In the genomic region with DNA sequence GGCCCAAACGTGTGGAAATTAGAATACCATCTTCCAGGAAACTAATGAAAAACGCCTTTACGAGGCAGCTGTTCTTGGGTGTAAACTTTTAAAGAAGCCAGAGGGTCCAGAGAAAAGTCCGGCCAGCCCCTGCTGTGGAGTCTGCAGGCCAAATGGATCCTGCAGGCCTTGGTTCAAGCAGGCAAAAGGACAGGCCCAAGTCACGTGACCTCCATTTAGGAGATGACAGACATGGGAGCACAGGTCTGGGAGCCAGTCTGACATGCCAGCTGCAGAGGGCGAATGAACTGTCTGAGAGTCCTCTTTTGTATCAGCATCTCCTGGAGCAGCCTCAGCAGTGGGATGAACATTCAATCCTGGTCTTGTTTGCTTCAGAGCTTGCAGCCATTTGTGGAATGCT, we compare ENCODE assay signal across 21 mouse cellular contexts. TPM values are rescaled to one million over a fixed set of nuclear protein-coding genes. Genes with fewer than 3 reads are reported as not detected.
DNase-seq lines count a peak whose midpoint lies in the region; ATAC-seq and TF ChIP-seq lines count a peak whose summit lies in the region.
"Had no signal": no experiment of that assay in that cellular context is flagged by ENCODE, and none has a peak within 500 bp of the region (broad histone marks: within the 10 kb centered on the region; RNA-seq: fewer than 3 reads in every experiment).

No protein-coding gene starts in this region.

- no peak for TF ChIP-seq RAD21 in MEL (IDR thresholded peaks at IDR 0.05; ENCODE audit: low read depth, low read length)

- H3K27me3 ChIP-seq in MEL (ENCODE audit: control insufficient read depth in 1 of 2, insufficient read depth in 2 of 2, low read length in 2 of 2) (peaks cover 3 to 10% of the 10 kb centered on the region in 2 experiments), myocyte (ENCODE audit: control insufficient read depth, insufficient read depth, insufficient read length) (no peaks in the 10 kb centered on the region)
- H3K27me3 ChIP-seq in limb, embryonic 12.5 days = no peaks in the 10 kb centered on the region
- no peaks in the 10 kb centered on the region for H3K27me3 ChIP-seq in forebrain, embryonic 12.5 days
- H3K27me3 ChIP-seq: embryonic facial prominence, embryonic 12.5 days; forebrain, embryonic 13.5 days; heart, embryonic 15.5 days; hindbrain, embryonic 15.5 days had no signal

- peak; percentile 89 for DNase-seq in heart, adult 11 months
- no peak for DNase-seq in heart, postnatal 25 days (ENCODE audit: low spot score)
- no peak for DNase-seq in MEL (ENCODE audit: low read depth, low spot score)
- no peak for DNase-seq in left cerebral cortex, postnatal 25 days (ENCODE audit: low spot score in 2 of 2)
- DNase-seq in thymus, postnatal 0 days (ENCODE audit: low spot score) = no peak
- DNase-seq: adrenal gland, postnatal 10 days; cerebellum, adult 11 months; cerebellum, adult 8-10 months; cerebellum, postnatal 14 days; embryo, embryonic 11 days; forebrain, postnatal 0 days; heart, postnatal 36 days had no signal

- H3K36me3 ChIP-seq in MEL (ENCODE audit: control insufficient read depth in 1 of 2, insufficient read depth in 2 of 2, low read length in 2 of 2) = no peaks in the 10 kb centered on the region
- H3K36me3 ChIP-seq in limb, embryonic 12.5 days = no peaks in the 10 kb centered on the region
- no peaks in the 10 kb centered on the region for H3K36me3 ChIP-seq in myocyte (ENCODE audit: control insufficient read depth, insufficient read depth)
- H3K36me3 ChIP-seq in forebrain, embryonic 12.5 days (replicated peaks) = no peaks in the 10 kb centered on the region
- H3K36me3 ChIP-seq: embryonic facial prominence, embryonic 12.5 days; G1E; heart, embryonic 15.5 days; hindbrain, embryonic 15.5 days had no signal

- no peak overlapping the region for H3K27ac ChIP-seq in MEL (ENCODE audit: control insufficient read depth, low read depth, low read length)
- H3K27ac ChIP-seq in limb, embryonic 12.5 days = peak overlapping the region; percentile 68
- no peak overlapping the region for H3K27ac ChIP-seq in forebrain, embryonic 12.5 days
- H3K27ac ChIP-seq: embryonic facial prominence, embryonic 12.5 days; forebrain, embryonic 13.5 days; heart, embryonic 15.5 days; hindbrain, embryonic 15.5 days had no signal

- H3ac ChIP-seq in myocyte (ENCODE audit: control insufficient read depth, insufficient read length) = no peak overlapping the region

- no peak overlapping the region for H3K9ac ChIP-seq in MEL (ENCODE audit: control insufficient read depth, low read depth, low read length, poor library complexity, severe bottlenecking)
- H3K9ac ChIP-seq in limb, embryonic 12.5 days (replicated peaks) = no peak overlapping the region
- no peak overlapping the region for H3K9ac ChIP-seq in forebrain, embryonic 12.5 days
- H3K9ac ChIP-seq: embryonic facial prominence, embryonic 12.5 days; forebrain, embryonic 13.5 days; forebrain, postnatal 0 days; heart, embryonic 15.5 days; hindbrain, embryonic 15.5 days had no signal

- no peak for ATAC-seq in limb, embryonic 12.5 days (ENCODE audit: insufficient number of reproducible peaks, insufficient read depth, low FRiP score, low TSS enrichment, low read depth)
- no peak for ATAC-seq in forebrain, embryonic 12.5 days (ENCODE audit: low FRiP score)
- ATAC-seq: forebrain, embryonic 13.5 days; forebrain, postnatal 0 days had no signal

- TF ChIP-seq POLR2A in MEL (IDR thresholded peaks at IDR 0.05; ENCODE audit: control insufficient read depth in 1 of 2, insufficient read depth in 1 of 2, low read depth in 1 of 2, low read length in 2 of 2, poor library complexity in 1 of 2) (no peak), myocyte (IDR thresholded peaks at IDR 0.05; ENCODE audit: insufficient read length, low read depth) (no peak)

- H3K4me3 ChIP-seq in MEL (ENCODE audit: control insufficient read depth in 1 of 2, insufficient read depth in 1 of 2, low read depth in 2 of 2, low read length in 2 of 2) (no peak overlapping the region), myocyte (no peak overlapping the region)
- H3K4me3 ChIP-seq in limb, embryonic 12.5 days (replicated peaks) = no peak overlapping the region
- no peak overlapping the region for H3K4me3 ChIP-seq in forebrain, embryonic 12.5 days (replicated peaks)
- H3K4me3 ChIP-seq: embryonic facial prominence, embryonic 12.5 days; forebrain, embryonic 13.5 days; heart, embryonic 15.5 days; hindbrain, embryonic 15.5 days had no signal

- no peak for TF ChIP-seq EP300 in MEL (IDR thresholded peaks at IDR 0.05; ENCODE audit: low read depth in 1 of 2, low read length in 2 of 2)

- TF ChIP-seq CTCF in MEL (IDR thresholded peaks at IDR 0.05 in 2 of 3, conservative IDR thresholded peaks at IDR 0.05 in 1 of 3; ENCODE audit: control insufficient read depth in 1 of 3, insufficient read depth in 1 of 3, low read depth in 2 of 3, low read length in 3 of 3, poor library complexity in 1 of 3, severe bottlenecking in 1 of 3) = no peak

- no peaks in the 10 kb centered on the region for H3K79me2 ChIP-seq in MEL (ENCODE audit: control insufficient read depth, insufficient read depth, low read length, poor library complexity)
- no peaks in the 10 kb centered on the region for H3K79me2 ChIP-seq in myocyte (ENCODE audit: control insufficient read depth, insufficient read depth)

- no peaks in the 10 kb centered on the region for H3K9me3 ChIP-seq in MEL (replicated peaks; ENCODE audit: insufficient read depth, low read length)
- no peaks in the 10 kb centered on the region for H3K9me3 ChIP-seq in limb, embryonic 12.5 days
- H3K9me3 ChIP-seq in forebrain, embryonic 12.5 days = no peaks in the 10 kb centered on the region
- H3K9me3 ChIP-seq: embryonic facial prominence, embryonic 12.5 days; forebrain, embryonic 13.5 days; G1E; heart, embryonic 15.5 days; hindbrain, embryonic 15.5 days had no signal

- intact Hi-C loops in heart, postnatal 25 days (cut with DNase I) = no loop called here
- intact Hi-C loops in left cerebral cortex, postnatal 25 days (cut with DNase I) = no loop called here

- H3K4me2 ChIP-seq in limb, embryonic 12.5 days = no peak overlapping the region
- peak overlapping the region; percentile 12 for H3K4me2 ChIP-seq in myocyte (ENCODE audit: low read depth)
- no peak overlapping the region for H3K4me2 ChIP-seq in forebrain, embryonic 12.5 days
- H3K4me2 ChIP-seq: embryonic facial prominence, embryonic 12.5 days; forebrain, embryonic 13.5 days; heart, embryonic 11.5 days; heart, embryonic 15.5 days; hindbrain, embryonic 15.5 days had no signal

- WGBS in limb, embryonic 12.5 days = 41% methylated on average over 6 of the region's 6 CpGs
- 83% methylated on average over 6 of the region's 6 CpGs for WGBS in forebrain, embryonic 12.5 days

- H3K4me1 ChIP-seq in MEL (ENCODE audit: control insufficient read depth in 1 of 2, insufficient read depth in 2 of 2, low read length in 2 of 2) = no peaks in the 10 kb centered on the region
- H3K4me1 ChIP-seq in limb, embryonic 12.5 days (replicated peaks) = peaks cover 26% of the 10 kb centered on the region
- H3K4me1 ChIP-seq in forebrain, embryonic 12.5 days = no peaks in the 10 kb centered on the region
- H3K4me1 ChIP-seq: embryonic facial prominence, embryonic 12.5 days; forebrain, embryonic 13.5 days; hindbrain, embryonic 15.5 days had no signal

TF ChIP-seq in MEL, 35 proteins besides CTCF, POLR2A, EP300 and RAD21:
- no peak for TF ChIP-seq MXI1 (IDR thresholded peaks at IDR 0.05; ENCODE audit: low read depth, low read length)
- TF ChIP-seq E2F4 (IDR thresholded peaks at IDR 0.05; ENCODE audit: borderline replicate concordance, low read depth, low read length) = no peak
- no peak for TF ChIP-seq JUND (IDR thresholded peaks at IDR 0.05; ENCODE audit: low read depth, low read length)
- no peak for TF ChIP-seq MAFK (IDR thresholded peaks at IDR 0.05; ENCODE audit: borderline replicate concordance, low read depth, low read length)
- TF ChIP-seq USF1 (IDR thresholded peaks at IDR 0.05; ENCODE audit: low read depth, low read length) = peak; percentile 64

TF ChIP-seq in myocyte, 11 proteins besides CTCF, POLR2A, EP300 and RAD21:
- TF ChIP-seq POLR2AphosphoS2 (IDR thresholded peaks at IDR 0.05; ENCODE audit: insufficient read length, low read depth) = no peak
- TF ChIP-seq USF1 (IDR thresholded peaks at IDR 0.05; ENCODE audit: low read depth) = peak; percentile 30
- TF ChIP-seq MYOD1 (IDR thresholded peaks at IDR 0.05; ENCODE audit: control insufficient read depth in 1 of 3, insufficient read length in 2 of 3, low read depth in 2 of 3) = no peak

RNA-seq across cellular contexts. Expression of a gene that starts 58.0 kb away (rescaled TPM):
- total RNA-seq in heart, postnatal 25 days (2021) = 10 to 100 TPM; 50.0 to 58.3 TPM
- total RNA-seq in MEL (2012; rRNA removed) = 30.3 and 31.1 TPM in 2 replicates
- 10 to 100 TPM in 1 of 2 experiments, not detected in 1; 75.5 TPM for polyA plus RNA-seq in MEL (2012; ENCODE audit: insufficient read depth in 1 of 2, insufficient read length in 2 of 2, low read depth in 1 of 2, low replicate concordance in 2 of 2, missing spikeins in 1 of 2)
- polyA plus RNA-seq in limb, embryonic 12.5 days (2016; fragmentation: Nextera tagmentation; extraction: Ambion mirVana) = 59.1 and 65.0 TPM in 2 replicates
- 172 TPM for polyA plus RNA-seq in myocyte (2012; fragmentation: generic; extraction: Trizol)
- 17.1 and 21.7 TPM in 2 replicates for polyA plus RNA-seq in forebrain, embryonic 12.5 days (2016; fragmentation: Nextera tagmentation; extraction: Ambion mirVana)
- total RNA-seq in left cerebral cortex, postnatal 25 days (2021) = 1 to 10 TPM; 6.9 to 7.0 TPM
- polyA plus RNA-seq in thymus, postnatal 0 days (2015; fragmentation: Nextera tagmentation; extraction: Ambion mirVana) = 10.5 and 12.2 TPM in 2 replicates
